Mouse (Mus musculus) embryo, embryonic 11 days (tissue): ENCODE data around the gene Retn.

Source experiments
- DNase-seq: peaks from one replicate; pipeline ENCODE4 v3.0.0-alpha.2; 2015

Gene Retn

DNA sequence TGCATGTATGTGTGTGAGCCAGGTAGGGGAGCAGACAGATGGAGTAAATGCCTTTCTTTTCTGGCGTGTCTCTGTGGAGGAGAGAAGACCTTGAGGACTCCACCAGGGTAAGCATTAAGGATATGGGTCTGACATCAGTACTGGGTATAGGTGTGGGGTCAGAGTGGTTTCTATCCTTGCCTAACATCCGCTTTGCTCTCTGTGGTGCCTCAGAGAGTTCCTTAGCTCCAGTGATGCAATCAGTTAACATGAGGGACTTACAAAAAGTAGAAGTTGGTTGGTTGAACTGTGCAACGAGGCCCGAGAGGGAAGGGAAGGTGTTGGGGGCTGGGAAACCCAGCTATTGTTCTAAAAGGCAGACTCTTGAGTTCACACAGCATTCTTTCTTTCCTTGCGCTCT, 8.8 kb downstream of the Retn start:
- DNase-seq: no peak

DNA sequence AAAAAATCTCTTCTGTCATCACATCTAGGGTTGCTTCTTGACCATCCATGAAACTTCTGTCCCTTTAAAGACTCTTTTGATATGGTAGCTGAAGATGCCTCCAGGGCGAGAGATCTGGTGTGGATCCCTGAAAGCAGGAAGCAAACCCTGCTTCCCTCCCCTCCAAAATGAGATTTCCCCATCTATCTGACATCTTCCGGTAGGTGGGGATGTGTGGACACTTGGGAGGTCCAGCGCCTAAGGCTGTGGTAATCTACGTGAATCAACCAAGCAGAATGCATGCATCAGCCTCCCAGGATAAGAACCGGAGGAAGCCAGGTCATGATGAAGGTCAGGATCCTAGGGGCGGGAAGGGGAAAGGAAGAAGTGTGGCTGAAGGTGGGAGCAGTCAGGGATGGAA, 9.9 kb downstream of the Retn start, which contains the start of gene Mcemp1:
Gene Mcemp1, plus strand, starts transcription at position 248 of the 400 bp plus-strand sequence.
- no peak for DNase-seq

DNA sequence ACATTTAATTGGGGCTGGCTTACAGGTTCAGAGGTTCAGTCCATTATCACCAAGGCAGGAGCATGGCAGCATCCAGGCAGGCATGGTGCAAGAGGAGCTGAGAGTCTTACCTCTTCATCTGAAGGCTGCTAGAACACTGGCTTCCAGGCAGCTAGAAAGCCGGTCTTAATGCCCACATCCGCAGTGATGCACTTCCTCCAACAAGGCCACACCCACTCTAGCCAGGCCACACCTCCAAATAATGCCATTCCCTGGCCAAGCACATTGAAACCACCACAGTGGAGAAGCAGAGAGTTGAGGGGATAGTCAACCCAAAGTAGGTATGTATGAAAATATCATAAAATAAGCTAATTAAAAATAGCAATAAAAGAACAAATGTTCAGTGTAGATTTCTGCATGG, 14.8 kb downstream of the Retn start:
- DNase-seq: no peak

DNA sequence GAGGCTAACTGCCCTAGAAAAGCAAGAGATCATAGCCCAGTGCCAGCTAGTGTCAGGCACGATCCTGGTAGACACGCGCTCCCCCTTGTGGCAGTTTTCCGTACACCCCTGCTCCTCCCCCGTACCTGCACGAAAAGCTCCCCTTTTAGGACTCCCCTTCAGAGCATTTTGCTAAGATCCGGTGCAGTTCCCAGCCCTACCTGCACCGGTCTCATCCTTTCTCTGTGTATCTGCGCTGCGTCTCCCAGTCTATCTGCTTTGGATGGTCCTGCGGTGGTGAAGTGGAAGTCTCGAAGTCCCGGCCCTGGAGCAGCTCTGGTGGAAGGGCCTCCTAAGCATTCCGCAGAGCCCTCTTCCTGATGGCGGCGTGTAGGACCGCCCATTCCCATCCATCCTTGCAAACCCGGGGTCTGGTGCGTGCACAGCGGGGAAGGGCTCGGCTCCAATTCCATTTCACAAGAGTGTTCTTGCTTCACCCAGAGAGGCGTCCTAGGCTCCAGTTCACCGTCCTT, 16.5 kb downstream of the Retn start, which contains the start of gene Fcor:
Gene Fcor, minus strand, starts transcription at position 383 of the 512 bp plus-strand sequence.
- DNase-seq: peak; percentile 88

DNA sequence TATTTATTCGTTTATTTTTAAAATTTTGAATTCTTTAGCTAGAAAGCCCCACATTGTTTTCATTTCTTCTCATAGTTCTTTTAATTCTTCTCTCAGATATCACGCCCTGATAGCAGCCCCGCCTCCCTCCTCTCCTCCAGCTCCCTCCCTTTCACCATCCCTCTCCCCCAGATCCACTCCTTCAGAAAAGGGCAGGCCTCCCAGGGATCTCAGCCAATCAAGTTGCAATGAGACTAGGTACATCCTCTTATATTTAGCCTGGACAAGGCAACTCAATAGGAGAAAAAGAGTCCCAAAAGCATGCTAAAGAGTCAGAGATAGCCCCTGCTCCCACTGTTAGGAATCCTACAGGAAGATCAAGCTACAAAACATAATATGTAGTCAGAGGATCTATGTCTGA, 19.1 kb downstream of the Retn start:
- no peak for DNase-seq

DNA sequence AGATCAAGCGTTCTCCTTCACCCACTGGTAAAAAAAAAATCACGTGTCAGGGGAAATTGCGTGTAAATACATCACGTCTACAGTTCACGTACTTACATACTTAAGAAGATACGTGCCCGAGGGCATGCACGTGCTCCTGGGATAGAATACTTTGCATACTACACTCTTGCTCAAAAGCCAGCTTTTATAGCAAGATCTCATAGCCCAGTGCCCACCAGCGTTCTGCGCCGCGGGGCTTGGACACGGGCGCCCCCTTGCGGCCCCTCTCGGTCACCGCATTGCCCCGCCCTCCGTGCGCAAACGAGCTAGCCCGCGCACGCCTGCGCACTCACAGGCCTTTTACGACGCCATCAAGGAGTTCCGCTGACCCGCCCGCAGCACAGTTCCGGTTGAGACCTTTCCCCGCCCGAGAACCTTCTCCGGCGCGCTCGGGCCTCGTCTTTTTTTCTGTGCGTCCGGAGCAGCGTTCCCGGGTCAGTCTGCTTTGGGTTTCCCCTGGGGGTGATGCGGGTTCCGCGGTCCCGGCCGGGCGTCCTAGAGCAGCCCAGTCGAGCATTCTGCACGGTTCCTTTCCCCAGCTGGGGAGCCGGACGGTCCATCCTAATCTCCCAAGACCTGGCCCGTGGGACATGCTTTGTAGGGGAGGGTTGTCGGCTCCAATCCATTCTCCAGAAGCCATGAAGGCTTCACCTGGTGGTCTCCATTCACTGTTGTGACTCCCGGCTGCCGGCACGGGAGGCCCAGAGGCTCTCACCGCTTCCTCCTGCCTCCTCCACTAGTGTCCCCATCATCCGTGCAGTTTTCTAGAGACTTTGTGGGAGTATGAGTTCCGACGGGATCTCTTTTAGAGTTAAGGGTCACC, 20.8 kb downstream of the Retn start, which contains the start of gene Trappc5:
Gene Trappc5, plus strand, starts transcription at position 169 of the 862 bp plus-strand sequence.
- DNase-seq: peak; percentile 96

DNA sequence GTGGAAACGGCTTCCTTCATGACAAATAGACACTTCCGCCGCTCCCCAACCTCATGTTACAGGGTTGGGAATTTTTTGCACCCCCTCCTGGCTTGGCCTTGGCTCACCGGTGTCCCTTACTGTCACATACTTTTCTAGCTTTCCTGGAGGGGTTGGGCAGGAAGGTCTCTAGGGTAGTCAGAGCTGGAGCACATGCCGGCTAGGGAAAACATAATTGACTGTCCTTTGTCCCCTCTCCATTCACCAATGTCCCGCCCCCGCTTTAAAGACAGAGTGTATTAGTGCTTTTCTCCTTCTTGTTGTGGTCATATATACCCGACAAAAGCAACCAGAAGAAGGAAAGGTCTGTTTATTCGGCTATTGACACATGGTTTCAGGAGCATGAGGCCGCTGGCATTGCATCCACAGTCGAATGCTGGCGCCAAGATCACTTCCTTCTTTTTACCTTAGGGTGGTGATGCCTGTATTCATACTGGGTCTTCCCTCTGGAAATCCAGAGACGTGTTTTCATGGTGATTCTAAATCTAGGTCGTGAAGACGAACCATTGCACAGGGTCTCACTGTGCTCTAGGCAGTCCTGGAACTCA, 21.5 kb downstream of the Retn start:
- DNase-seq: peak; percentile 12

DNA sequence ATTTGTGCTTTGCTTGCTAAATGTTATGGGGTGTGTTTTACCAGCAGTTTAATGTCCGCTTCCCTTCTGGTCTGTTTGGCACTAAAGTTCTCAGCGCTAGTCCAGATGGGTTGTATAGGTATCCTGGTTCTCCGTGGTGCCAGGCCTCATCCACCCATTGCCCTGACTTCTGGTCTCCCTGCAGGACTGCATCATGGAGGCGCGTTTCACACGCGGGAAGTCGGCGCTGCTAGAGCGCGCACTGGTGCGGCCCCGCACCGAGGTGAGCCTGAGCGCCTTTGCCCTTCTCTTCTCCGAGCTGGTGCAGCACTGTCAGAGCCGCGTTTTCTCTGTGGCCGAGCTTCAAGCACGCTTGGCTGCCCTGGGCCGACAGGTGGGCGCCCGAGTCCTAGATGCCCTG, 23.3 kb downstream of the Retn start:
- no peak for DNase-seq

DNA sequence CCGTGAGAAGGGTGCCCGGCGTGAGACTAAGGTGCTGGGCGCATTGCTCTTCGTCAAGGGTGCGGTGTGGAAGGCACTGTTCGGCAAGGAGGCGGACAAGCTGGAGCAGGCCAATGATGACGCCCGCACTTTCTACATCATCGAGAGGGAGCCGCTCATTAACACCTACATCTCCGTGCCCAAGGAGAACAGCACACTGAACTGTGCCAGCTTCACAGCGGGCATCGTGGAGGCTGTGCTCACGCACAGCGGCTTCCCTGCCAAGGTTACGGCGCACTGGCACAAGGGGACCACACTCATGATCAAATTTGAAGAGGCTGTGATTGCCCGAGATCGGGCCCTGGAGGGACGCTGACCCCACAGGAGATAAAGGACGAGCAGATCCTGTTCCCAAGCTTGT, 23.7 kb downstream of the Retn start:
- DNase-seq: no peak

DNA sequence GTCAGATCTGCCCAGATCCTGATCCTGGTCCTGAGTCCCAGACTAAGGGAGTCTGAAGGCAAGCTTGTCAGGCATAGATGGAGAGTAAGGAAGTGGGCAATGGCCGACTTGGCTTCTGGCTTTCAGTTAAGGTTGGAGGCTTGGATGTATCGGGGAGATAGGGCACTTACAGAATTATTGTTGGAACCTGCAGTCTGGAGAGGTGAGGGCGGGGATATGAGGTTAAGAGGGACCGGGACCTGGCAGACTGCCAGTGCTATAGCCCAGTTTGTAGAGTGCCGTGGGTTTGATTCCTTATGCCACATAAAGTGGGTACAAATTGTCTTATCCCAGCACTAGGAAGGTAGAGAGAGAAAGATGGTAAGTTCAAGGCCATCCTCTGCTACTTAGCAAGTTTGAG, 24.1 kb downstream of the Retn start:
- no peak for DNase-seq

DNA sequence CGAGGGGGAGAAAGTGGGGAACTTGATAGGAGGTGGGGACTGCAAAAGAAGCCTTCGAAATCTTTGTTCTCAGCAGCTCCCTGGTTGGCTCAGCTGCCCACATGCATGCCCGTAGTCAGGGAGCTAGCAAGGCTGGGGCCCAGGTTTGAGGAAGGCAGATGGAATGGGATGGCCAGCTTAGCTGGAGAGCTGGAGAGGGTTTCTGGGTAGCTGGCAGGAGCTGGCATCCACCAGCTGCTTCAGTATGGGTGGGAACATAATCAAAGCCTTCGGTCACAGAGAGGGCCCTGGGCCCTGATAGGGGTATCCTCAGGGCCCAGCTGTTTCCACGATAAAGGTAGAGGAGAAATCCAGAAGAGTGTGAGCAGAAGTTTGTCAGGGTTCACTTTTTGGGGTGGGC, 26.9 kb downstream of the Retn start:
- no peak for DNase-seq

DNA sequence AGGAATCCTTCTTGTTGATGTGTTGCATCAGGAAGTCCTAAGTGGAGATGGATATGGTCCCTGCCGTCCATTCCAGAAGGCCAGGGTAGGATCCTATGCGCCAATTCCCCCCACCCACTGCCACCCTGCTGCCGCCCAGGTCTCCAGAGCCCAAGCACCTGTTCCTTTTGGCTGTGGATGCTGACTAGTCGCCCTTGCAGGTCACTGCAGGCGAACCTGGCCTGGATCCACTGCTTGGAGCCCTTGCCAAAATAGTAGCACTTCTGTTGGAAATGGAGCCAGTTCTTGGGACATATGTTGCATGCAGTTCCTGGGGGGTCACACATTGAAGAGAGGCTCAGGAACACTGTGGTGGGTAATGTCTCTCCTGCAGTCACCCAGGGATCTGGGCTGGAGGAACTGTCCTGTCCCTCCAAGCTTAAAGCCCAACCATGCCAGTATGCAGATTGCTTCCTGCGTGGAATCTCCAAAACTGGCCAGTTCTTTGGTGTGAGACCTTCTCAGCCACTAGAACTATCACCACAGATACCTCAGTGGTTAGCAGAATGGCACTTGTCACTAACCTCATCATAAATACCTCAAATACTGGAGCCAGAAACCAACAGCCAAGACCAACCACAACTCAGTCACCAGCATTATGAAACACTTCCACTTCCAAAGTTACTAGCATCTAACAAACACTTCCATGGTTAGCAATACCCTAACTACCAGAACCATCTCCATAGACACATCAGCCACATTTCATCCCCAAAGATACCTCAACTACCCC, 28.0 kb downstream of the Retn start:
- no peak for DNase-seq

DNA sequence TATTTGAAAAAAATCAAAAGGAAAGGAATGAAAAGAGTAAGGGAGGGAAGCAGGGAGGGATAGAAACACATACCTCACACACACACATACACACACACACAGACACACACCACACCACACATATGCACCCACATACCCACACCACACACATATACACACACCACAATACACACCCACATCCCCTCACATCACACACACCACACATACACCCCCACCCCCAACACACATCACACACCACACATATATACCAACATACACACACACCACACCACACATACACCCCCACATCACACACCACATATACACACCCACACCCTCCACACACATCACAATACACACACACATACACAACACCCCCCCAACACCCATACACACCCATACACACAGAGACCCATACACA, 29.0 kb downstream of the Retn start:
- no peak for DNase-seq

DNA sequence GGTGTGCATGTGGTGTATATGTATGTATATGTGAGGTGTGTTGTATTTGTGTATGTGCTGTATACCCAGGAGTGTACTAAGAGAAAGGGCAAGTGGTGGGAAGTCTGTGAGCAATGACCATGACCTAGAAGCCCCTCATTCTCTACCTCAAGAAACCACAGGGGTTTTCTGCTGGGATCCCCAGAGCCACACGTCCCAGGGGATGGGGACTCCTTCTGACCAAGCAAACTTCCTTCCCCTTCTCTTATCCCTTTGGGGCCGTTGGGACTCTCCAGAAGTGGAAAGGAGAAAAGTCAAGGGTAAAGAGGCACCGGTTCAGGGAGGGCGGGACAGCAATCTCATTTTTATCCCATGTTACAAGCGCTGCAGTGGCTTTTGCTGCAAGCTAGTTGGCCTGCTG, 29.9 kb downstream of the Retn start:
- DNase-seq: no peak

DNA sequence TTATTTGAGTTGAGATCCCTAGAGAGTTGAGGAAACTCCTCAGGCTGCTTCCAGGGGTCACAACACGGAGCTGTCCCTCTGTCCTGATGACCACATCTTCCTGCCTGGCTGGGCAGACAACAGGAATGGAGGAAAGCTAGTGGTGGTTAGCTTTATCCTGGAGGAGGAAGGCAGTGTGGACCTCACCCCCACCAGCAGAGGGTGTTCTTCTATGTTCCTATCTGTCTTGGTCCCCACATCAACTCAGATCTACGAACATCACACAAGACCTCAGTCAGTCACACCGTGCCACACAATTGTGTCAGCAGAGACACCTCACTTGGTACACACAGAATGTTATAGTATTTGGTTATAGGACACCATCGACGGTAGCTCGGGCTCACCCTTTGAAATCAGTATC, 32.0 kb downstream of the Retn start:
- DNase-seq: no peak

DNA sequence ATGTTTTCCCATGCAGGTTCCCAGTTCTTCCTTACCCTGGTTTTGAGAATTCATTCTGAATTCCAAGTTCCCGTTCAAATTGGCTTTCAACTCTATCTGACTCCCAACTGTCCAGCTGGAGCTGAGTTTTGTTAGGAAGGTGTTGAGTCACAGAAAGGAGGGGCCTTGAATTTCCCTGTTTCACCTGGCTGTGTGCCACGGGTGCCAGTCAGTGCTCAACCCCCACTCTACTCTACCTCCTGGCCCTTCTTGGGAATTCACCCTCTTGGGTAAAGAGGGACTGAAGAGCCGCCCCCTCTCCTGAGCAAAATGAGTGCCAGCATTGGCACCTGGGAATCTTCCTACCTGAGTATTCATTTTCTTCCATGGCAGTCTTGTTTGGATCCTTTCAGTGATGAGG, 35.2 kb downstream of the Retn start:
- no peak for DNase-seq

DNA sequence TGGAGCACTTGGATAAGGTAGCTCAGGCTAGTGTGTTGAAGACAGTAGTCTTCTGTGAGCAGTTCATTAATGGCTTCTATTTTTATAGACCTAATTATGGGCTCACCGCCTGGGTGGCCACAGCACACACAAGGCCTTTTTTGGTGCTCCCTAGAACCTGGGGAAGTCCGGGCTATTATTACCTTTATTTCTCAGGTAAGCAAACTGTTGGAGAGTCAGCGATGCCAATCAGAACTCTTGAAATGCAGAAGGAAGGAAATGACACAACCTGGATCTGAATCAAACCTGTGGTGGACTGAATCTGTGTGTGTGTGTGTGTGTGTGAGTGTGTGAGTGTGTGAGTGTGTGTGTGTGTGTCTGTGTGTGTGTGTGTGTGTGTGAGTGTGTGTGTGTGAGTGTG, 38.6 kb downstream of the Retn start, which contains the start of gene Fcer2a:
Gene Fcer2a, minus strand, starts transcription at position 55 of the 400 bp plus-strand sequence.
- no peak for DNase-seq

DNA sequence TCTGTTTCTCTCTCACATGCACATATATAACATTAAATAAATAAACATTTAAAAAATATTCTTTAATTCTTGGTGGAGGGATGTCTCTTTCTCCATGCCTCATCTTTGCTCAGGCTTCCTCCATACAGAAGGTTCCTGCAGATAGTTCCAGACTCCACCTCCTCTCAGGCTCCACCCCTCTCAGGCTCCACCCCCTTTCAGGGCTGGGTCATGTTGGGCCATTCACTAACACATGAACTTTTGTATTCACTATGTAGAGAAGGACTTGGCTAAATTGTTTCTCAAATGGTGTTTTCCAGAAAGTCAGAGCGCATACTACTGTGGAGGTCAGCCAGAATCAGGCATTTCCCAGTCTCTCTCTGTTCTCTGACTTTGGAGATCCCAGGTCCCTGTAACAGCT, 45.9 kb downstream of the Retn start:
- DNase-seq: no peak

DNA sequence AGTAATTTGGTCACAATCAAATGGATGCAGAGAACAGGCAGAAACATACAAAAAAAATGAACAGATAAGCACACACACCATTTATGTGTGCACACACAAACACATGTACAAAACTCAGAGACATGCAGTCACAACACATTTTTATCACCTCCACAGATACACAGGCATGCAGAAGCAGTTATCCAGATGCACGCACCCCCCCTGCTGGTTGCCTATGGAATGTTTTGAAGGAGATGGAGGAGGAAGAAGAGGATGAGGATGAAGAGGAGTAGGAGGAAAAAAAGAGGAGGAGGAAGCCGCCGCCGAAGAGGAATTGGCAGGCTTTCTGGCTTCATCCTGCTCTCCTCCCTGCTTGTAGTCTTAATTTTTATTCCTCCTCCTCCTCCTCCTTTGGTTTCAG, 50.1 kb downstream of the Retn start:
- no peak for DNase-seq

DNA sequence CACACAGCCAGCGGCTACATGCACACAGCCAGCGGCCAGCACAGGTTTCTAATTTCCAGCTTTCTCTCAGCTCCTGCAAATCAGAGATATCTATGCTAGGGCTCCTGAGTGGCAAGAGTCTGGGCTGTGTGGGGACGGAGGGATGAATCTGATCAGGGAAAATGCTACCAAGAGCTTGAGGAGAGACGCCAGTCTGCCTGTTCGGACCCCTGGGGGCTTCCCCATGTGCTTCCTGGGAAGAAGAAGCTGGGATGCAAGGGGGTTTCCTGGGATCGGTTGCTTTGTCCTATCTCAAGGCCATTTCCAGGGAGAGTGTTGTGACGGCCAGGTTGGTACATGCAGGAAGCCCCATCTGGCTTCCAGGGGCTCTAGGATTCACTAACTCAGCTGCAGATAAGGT, 52.0 kb downstream of the Retn start:
- DNase-seq: no peak
